Mouse (Mus musculus): ENCODE measurements at regions not wholly inside any gene's neighbourhood (a gene's known extent, or its start where the extent isn't known, plus 50 kb on each side); places are given as distances from the start of the nearest gene placed in this dataset.

DNA sequence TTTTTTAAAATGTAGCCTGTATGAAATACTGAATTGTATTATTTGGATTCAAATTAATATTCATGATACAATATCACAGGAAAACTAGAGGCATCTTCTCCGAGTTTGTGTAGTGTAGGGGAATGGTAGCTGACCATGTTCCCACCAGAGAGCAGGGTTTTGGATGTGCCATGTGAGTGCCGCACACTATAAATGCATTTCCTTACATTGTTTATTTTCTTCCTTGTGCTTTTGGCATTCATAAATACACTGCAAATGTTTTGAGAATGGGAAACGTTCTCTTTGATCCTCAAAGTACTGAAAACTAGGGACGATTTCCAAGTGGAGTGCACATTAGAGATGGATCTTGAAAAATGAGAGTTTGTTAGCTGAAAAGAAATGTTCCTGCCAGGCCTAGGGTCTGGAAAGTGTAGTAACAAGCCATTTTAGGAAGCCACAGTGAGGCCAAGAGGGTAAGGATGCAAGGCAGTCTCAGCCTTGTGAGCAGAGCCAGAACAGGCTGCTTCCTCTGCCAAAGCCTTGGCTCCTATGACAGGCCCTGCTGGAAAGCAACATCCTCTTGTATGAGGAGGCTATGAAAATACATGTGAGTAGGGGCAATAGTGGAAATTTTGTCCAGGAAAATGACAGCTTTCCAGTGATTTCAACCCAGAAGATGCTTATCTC lies 331.8 kb downstream of the Inhba start:
- no peak overlapping the region for H3K4me3 ChIP-seq
- TF ChIP-seq USF1 (IDR thresholded peaks at IDR 0.05; ENCODE audit: low read depth) (no peak), SRF (IDR thresholded peaks at IDR 0.05; ENCODE audit: control insufficient read depth, insufficient read length, low read depth) (no peak), REST (IDR thresholded peaks at IDR 0.05; ENCODE audit: insufficient read depth, insufficient read length) (no peak), MYOD1 (IDR thresholded peaks at IDR 0.05; ENCODE audit: control insufficient read depth in 1 of 3, insufficient read length in 2 of 3, low read depth in 2 of 3) (no peak)
- H3K4me2 ChIP-seq (ENCODE audit: low read depth) = no peak overlapping the region
- no peak overlapping the region for H3ac ChIP-seq (ENCODE audit: control insufficient read depth, insufficient read length)
- no peaks in the 10 kb centered on the region for H3K36me3 ChIP-seq (ENCODE audit: control insufficient read depth, insufficient read depth)
- H3K79me2 ChIP-seq (ENCODE audit: control insufficient read depth, insufficient read depth) = no peaks in the 10 kb centered on the region
- no peaks in the 10 kb centered on the region for H3K27me3 ChIP-seq (ENCODE audit: control insufficient read depth, insufficient read depth, insufficient read length)

GRCm38 (mm10) chr13:16349353-16349752 lies 337.7 kb downstream of the Inhba start:
- TF ChIP-seq REST (IDR thresholded peaks at IDR 0.05; ENCODE audit: insufficient read depth, insufficient read length) = no peak
- no peak overlapping the region for H3K4me3 ChIP-seq
- H3ac ChIP-seq (ENCODE audit: control insufficient read depth, insufficient read length) = no peak overlapping the region
- H3K79me2 ChIP-seq (ENCODE audit: control insufficient read depth, insufficient read depth) = no peaks in the 10 kb centered on the region
- H3K36me3 ChIP-seq (ENCODE audit: control insufficient read depth, insufficient read depth) = no peaks in the 10 kb centered on the region
- no peaks in the 10 kb centered on the region for H3K27me3 ChIP-seq (ENCODE audit: control insufficient read depth, insufficient read depth, insufficient read length)
- H3K4me2 ChIP-seq (ENCODE audit: low read depth) = no peak overlapping the region

GRCm38 (mm10) chr13:16350061-16350460 lies 338.4 kb downstream of the Inhba start:
- TF ChIP-seq MYOG (IDR thresholded peaks at IDR 0.05; ENCODE audit: control insufficient read depth in 1 of 3, insufficient read depth in 1 of 3, insufficient read length in 2 of 3, low read depth in 2 of 3) (no peak), POLR2AphosphoS2 (IDR thresholded peaks at IDR 0.05; ENCODE audit: insufficient read length, low read depth) (no peak), MAX (IDR thresholded peaks at IDR 0.05; ENCODE audit: low read depth) (no peak), TCF3 (IDR thresholded peaks at IDR 0.05; ENCODE audit: insufficient read length, low read depth) (no peak), MYOD1 (IDR thresholded peaks at IDR 0.05; ENCODE audit: control insufficient read depth in 1 of 3, insufficient read length in 2 of 3, low read depth in 2 of 3) (no peak), CEBPB (IDR thresholded peaks at IDR 0.05; ENCODE audit: insufficient read depth, poor library complexity, severe bottlenecking) (no peak), E2F4 (IDR thresholded peaks at IDR 0.05; ENCODE audit: insufficient read depth) (no peak)
- Histone ChIP-seq H3K4me3 (no peak overlapping the region), H3K36me3 (ENCODE audit: control insufficient read depth, insufficient read depth) (no peaks in the 10 kb centered on the region), H3ac (ENCODE audit: control insufficient read depth, insufficient read length) (no peak overlapping the region), H3K79me2 (ENCODE audit: control insufficient read depth, insufficient read depth) (no peaks in the 10 kb centered on the region), H3K4me2 (ENCODE audit: low read depth) (no peak overlapping the region), H3K27me3 (ENCODE audit: control insufficient read depth, insufficient read depth, insufficient read length) (no peaks in the 10 kb centered on the region)

- Histone ChIP-seq H3K79me2 (ENCODE audit: control insufficient read depth, insufficient read depth) (no peaks in the 10 kb centered on the region), H3K4me3 (no peak overlapping the region), H3ac (ENCODE audit: control insufficient read depth, insufficient read length) (no peak overlapping the region), H3K36me3 (ENCODE audit: control insufficient read depth, insufficient read depth) (no peaks in the 10 kb centered on the region), H3K4me2 (ENCODE audit: low read depth) (no peak overlapping the region), H3K27me3 (ENCODE audit: control insufficient read depth, insufficient read depth, insufficient read length) (no peaks in the 10 kb centered on the region)
- TF ChIP-seq REST (IDR thresholded peaks at IDR 0.05; ENCODE audit: insufficient read depth, insufficient read length) (no peak), SRF (IDR thresholded peaks at IDR 0.05; ENCODE audit: control insufficient read depth, insufficient read length, low read depth) (no peak), TCF3 (IDR thresholded peaks at IDR 0.05; ENCODE audit: insufficient read length, low read depth) (no peak), TCF12 (IDR thresholded peaks at IDR 0.05; ENCODE audit: insufficient read depth, poor library complexity, severe bottlenecking) (no peak), MYOG (IDR thresholded peaks at IDR 0.05; ENCODE audit: control insufficient read depth in 1 of 3, insufficient read depth in 1 of 3, insufficient read length in 2 of 3, low read depth in 2 of 3) (no peak), MYOD1 (IDR thresholded peaks at IDR 0.05; ENCODE audit: control insufficient read depth in 1 of 3, insufficient read length in 2 of 3, low read depth in 2 of 3) (no peak), POLR2A (IDR thresholded peaks at IDR 0.05; ENCODE audit: insufficient read length, low read depth) (no peak), CEBPB (IDR thresholded peaks at IDR 0.05; ENCODE audit: insufficient read depth, poor library complexity, severe bottlenecking) (no peak), MAX (IDR thresholded peaks at IDR 0.05; ENCODE audit: low read depth) (no peak), POLR2AphosphoS2 (IDR thresholded peaks at IDR 0.05; ENCODE audit: insufficient read length, low read depth) (no peak)
These were observed 343.7 kb downstream of the Inhba start for GRCm38 (mm10) chr13:16355316-16355715.

DNA sequence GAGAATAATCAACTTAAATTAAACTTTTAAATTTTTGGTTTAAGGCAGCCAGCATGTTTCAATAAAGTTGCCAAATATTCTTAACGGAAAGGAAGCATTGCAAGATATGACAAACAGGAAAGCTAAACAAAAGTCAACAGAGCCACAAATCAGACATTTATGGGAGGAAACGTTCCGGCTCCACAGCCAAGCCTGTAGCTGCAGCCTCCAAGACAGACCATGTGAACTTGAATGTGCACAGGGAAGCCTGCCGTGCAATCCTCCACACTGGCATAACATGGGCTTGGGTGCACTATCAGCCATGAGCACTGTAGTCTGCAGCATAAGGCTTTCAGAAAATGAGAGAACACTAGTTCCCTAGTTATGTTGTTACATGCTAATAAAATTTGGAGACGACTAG lies 367.8 kb downstream of the Inhba start:
- no peaks in the 10 kb centered on the region for H3K27me3 ChIP-seq (ENCODE audit: control insufficient read depth, insufficient read depth, insufficient read length)
- TF ChIP-seq MYOD1 (IDR thresholded peaks at IDR 0.05; ENCODE audit: control insufficient read depth in 1 of 3, insufficient read length in 2 of 3, low read depth in 2 of 3) = no peak
- TF ChIP-seq E2F4 (IDR thresholded peaks at IDR 0.05; ENCODE audit: insufficient read depth) = no peak
- TF ChIP-seq TCF3 (IDR thresholded peaks at IDR 0.05; ENCODE audit: insufficient read length, low read depth) = no peak
- TF ChIP-seq USF1 (IDR thresholded peaks at IDR 0.05; ENCODE audit: low read depth) = no peak
- no peak overlapping the region for H3K4me3 ChIP-seq
- H3K36me3 ChIP-seq (ENCODE audit: control insufficient read depth, insufficient read depth) = no peaks in the 10 kb centered on the region
- no peak overlapping the region for H3K4me2 ChIP-seq (ENCODE audit: low read depth)
- H3ac ChIP-seq (ENCODE audit: control insufficient read depth, insufficient read length) = no peak overlapping the region
- no peaks in the 10 kb centered on the region for H3K79me2 ChIP-seq (ENCODE audit: control insufficient read depth, insufficient read depth)

GRCm38 (mm10) chr13:16379949-16380348 lies 368.3 kb downstream of the Inhba start:
- TF ChIP-seq CEBPB (IDR thresholded peaks at IDR 0.05; ENCODE audit: insufficient read depth, poor library complexity, severe bottlenecking) (no peak), POLR2A (IDR thresholded peaks at IDR 0.05; ENCODE audit: insufficient read length, low read depth) (no peak), USF1 (IDR thresholded peaks at IDR 0.05; ENCODE audit: low read depth) (no peak), TCF3 (IDR thresholded peaks at IDR 0.05; ENCODE audit: insufficient read length, low read depth) (no peak), MAX (IDR thresholded peaks at IDR 0.05; ENCODE audit: low read depth) (no peak), E2F4 (IDR thresholded peaks at IDR 0.05; ENCODE audit: insufficient read depth) (no peak), POLR2AphosphoS2 (IDR thresholded peaks at IDR 0.05; ENCODE audit: insufficient read length, low read depth) (no peak)
- Histone ChIP-seq H3ac (ENCODE audit: control insufficient read depth, insufficient read length) (no peak overlapping the region), H3K4me2 (ENCODE audit: low read depth) (no peak overlapping the region), H3K4me3 (no peak overlapping the region), H3K79me2 (ENCODE audit: control insufficient read depth, insufficient read depth) (no peaks in the 10 kb centered on the region), H3K27me3 (ENCODE audit: control insufficient read depth, insufficient read depth, insufficient read length) (no peaks in the 10 kb centered on the region), H3K36me3 (ENCODE audit: control insufficient read depth, insufficient read depth) (no peaks in the 10 kb centered on the region)
